Mouse (Mus musculus) c-Kit-negative CD71-positive TER-119-positive erythroid progenitor cells, embryonic 14.5 days (primary cell): Measurements from ENCODE around the gene Pan3.

Experiments
- DNase-seq: peaks from one replicate; pipeline ENCODE4 v3.0.0-alpha.2; 2013; ENCODE audit warnings: low read depth, low spot score

Gene Pan3

GRCm38 (mm10) chr5:147430936-147431839 is 1.2 kb downstream of the Pan3 start:
- peak; percentile 25 for DNase-seq

- DNase-seq: no peak
Measured at GRCm38 (mm10) chr5:147432927-147433326, 3.0 kb downstream of the Pan3 start.

- DNase-seq: no peak
Measured at GRCm38 (mm10) chr5:147435224-147435623, 5.3 kb downstream of the Pan3 start.

- no peak for DNase-seq
Measured at GRCm38 (mm10) chr5:147435751-147436150, 5.8 kb downstream of the Pan3 start.

- DNase-seq: no peak
Measured at GRCm38 (mm10) chr5:147436491-147436890, 6.5 kb downstream of the Pan3 start.

GRCm38 (mm10) chr5:147440996-147441507 is 11.1 kb downstream of the Pan3 start:
- no peak for DNase-seq

- no peak for DNase-seq
Measured at GRCm38 (mm10) chr5:147441979-147442378, 12.0 kb downstream of the Pan3 start.

- no peak for DNase-seq
Measured at GRCm38 (mm10) chr5:147442741-147443140, 12.8 kb downstream of the Pan3 start.

GRCm38 (mm10) chr5:147444298-147444697 is 14.3 kb downstream of the Pan3 start:
- DNase-seq: peak; percentile 31

GRCm38 (mm10) chr5:147444757-147445156 is 14.8 kb downstream of the Pan3 start:
- DNase-seq: no peak

GRCm38 (mm10) chr5:147445252-147445651 is 15.3 kb downstream of the Pan3 start:
- DNase-seq: no peak

GRCm38 (mm10) chr5:147448526-147448925 is 18.6 kb downstream of the Pan3 start:
- no peak for DNase-seq

GRCm38 (mm10) chr5:147448933-147449332 is 19.0 kb downstream of the Pan3 start:
- DNase-seq: no peak

- DNase-seq: no peak
Measured at GRCm38 (mm10) chr5:147456491-147456890, 26.5 kb downstream of the Pan3 start.

- DNase-seq: no peak
Measured at GRCm38 (mm10) chr5:147459821-147460567, 30.0 kb downstream of the Pan3 start.

- DNase-seq: no peak
Measured at GRCm38 (mm10) chr5:147463251-147463650, 33.3 kb downstream of the Pan3 start.

- no peak for DNase-seq
Measured at GRCm38 (mm10) chr5:147466361-147466760, 36.4 kb downstream of the Pan3 start.

- no peak for DNase-seq
Measured at GRCm38 (mm10) chr5:147471163-147471562, 41.2 kb downstream of the Pan3 start.

- DNase-seq: no peak
Measured at GRCm38 (mm10) chr5:147473071-147473470, 43.1 kb downstream of the Pan3 start.

GRCm38 (mm10) chr5:147473856-147474255 is 43.9 kb downstream of the Pan3 start:
- no peak for DNase-seq

GRCm38 (mm10) chr5:147476109-147476508 is 46.1 kb downstream of the Pan3 start:
- DNase-seq: no peak

- no peak for DNase-seq
Measured at GRCm38 (mm10) chr5:147477106-147477505, 47.1 kb downstream of the Pan3 start.
